Mouse (Mus musculus) left cerebral cortex, postnatal 4 days (tissue): Measurements from ENCODE around the gene Six3. TPM values are rescaled to one million over a fixed set of nuclear protein-coding genes. Genes with fewer than 3 reads are reported as not detected.

Experiments
- total RNA-seq, 2 experiments: library from RNA; stranded (reverse); gene quantifications; 2 replicates each; pipeline ENCODE4 v1.2.3; 2021

Gene Six3
- total RNA-seq, 2 experiments from 2014 or later, result 2.4 to 6.4 TPM

Other genes with a start within 250 kb of the Six3 start
- gene Six2, start 74.7 kb downstream of the Six3 start, total RNA-seq, result 1 to 10 TPM; 1.4 to 1.8 TPM